Mouse (Mus musculus) urinary bladder, postnatal 25 days (tissue): ENCODE data around the gene Abtb1.

ENCODE experiments used
- DNase-seq: peaks from one replicate; pipeline ENCODE4 v3.0.0; 2022; ENCODE audit warnings: low spot score

The Abtb1 gene

DNA sequence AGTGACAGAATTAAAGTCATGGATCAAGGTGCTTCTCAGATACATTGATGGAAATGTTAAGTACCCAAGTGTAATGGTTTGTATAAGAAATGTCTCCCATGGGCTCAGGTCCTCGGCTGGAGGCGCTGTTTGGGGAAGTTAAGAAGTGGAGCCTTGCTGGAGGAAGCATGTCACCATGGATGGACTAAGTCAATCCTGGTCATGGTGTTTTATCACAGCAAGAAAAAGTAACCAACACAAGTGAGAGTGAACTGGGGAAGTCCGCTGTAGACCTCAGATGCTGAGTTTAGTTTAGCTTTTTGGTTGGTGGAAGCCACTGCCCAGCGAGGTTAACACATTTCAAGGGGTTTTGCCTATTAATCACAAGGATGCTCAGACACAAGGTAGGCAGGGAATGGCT lies 12.2 kb downstream of the Abtb1 start:
- DNase-seq, result no peak

DNA sequence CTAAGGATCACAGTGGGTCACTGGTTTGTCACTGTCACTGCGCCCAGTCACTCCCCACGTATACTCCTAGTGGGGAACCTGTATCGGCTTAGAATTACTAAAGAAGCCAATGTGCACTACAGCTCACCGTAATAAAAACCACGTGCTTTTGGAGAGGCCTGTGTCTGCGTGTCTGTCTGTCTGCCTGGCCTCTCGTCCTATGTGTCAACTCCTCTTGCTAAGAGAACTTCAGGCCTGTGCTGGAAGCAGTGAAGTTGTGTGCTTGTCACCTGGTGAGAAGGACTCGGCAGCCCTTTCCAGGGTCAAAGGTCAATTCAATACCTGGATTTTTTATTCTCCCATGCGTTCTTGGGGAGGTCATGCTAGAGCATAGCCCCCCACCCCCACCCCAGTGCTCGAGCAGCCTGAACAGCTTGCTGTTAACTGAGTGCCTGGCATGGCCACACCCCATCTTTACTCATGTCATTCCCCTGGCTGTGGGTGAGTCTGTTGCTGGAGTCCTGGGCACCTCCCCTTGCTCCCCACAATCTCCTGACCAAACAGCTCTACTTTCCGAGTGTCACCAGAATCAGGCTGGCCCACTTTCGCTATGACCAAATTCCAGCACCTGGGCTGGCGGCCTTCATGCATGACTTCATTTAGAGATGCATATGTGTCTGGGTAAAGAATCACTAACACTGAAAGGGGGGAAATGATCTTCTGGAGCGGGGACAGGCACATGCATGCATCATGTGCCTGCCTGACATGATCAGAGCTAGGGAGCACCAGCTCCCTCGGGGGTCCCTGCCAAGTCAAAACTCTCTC lies 13.4 kb downstream of the Abtb1 start:
- DNase-seq, result no peak

GRCm38 (mm10) chr6:88827395-88828205 lies 14.2 kb downstream of the Abtb1 start:
- DNase-seq, result no peak

DNA sequence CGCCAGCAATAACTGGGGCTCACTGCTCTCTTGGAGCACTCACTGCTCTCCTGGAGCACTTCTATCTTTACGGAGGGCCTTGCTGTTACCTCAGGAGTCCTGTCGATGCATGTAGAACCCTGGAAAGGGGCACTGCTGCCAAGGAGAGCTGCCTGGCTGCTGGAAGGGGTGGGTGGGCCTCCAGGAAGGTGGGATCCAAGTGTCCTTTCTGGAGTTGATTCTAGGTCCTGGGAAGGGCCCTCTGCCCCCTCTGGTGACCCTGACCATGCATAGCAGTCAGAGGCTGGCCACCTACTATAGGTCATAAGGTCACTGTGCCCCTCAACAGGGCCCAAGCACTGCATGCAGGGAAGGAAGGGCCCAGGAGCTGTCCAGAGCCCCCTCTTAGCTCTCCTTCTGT lies 14.8 kb downstream of the Abtb1 start:
- DNase-seq, result no peak

DNA sequence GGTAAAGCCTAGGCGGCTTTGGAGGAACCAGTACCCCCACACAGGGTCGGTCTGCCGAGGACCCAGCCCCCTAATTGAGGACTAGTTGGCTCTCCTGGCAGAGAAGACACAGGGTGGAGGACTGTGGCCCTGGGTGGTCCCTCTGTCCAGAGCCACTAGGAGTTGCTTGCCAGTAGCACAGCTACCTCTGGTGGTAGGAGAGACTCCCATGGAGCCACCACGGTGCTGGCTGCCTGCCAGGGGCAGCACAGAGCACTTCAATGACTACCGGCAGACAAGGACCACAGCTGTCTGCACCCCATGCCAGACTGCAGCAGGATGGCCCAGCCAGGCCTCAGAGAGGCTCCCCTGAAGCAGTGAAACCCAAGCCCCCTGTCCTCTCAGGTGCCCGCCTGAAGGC lies 15.2 kb downstream of the Abtb1 start:
- peak; percentile 15 for DNase-seq

DNA sequence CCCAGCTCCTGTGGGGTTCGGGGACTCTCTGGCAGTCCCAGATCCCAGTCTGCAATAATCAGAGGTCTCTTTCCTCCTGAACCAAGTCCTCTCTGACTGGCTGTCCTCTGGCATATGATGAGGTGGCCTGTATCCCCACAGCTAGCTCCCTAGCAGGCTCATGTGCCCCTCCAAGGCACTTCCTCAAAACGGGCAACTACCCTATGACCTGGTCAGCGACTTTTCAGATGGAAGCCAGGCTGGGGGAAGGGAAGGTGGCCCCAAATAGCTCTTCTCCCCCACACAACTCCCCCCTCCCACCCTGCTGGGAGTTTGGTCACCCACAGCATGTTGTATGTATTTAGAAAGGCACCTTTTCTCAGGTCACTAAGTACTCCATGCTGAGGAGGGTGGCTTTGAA lies 15.7 kb downstream of the Abtb1 start:
- DNase-seq, result no peak

DNA sequence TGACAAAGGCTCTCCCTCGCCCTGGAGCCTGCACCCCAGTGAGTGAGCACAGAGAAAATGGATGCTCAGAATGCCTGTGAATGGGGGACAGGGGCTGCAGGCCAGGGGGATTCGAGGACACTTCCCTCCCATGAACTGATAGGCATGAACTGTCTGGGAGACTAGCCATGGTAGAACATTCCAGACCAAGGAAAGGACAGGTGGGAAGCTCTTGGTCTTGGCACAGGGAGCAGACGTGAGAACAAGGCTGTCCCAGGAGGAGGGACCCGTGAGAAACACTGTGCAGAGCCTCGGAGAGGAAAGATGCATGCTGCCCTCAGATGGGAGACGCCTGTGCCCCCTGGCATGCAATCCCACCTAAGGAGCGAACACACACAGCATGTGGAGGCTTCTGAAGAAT lies 17.6 kb downstream of the Abtb1 start:
- no peak for DNase-seq

DNA sequence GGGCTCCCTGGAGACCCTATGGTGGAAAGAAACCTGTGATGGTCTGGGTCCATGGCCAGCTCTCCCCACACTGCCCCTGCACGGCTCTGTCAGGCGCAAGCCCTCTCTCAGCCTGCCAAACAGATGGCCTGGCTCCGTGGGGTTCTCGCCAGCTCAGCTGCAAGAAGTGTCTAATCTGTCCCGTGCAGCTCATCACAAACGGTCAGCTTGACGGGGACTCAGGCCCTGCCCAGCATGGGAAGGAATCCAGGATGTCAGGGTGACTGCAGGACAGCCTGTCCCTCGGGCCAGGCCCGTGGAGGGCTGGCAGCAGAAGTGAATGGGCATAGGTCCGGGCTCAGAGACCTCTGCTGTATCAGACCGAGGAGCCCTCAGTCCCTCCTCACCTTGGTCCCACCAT lies 19.9 kb downstream of the Abtb1 start:
- no peak for DNase-seq

DNA sequence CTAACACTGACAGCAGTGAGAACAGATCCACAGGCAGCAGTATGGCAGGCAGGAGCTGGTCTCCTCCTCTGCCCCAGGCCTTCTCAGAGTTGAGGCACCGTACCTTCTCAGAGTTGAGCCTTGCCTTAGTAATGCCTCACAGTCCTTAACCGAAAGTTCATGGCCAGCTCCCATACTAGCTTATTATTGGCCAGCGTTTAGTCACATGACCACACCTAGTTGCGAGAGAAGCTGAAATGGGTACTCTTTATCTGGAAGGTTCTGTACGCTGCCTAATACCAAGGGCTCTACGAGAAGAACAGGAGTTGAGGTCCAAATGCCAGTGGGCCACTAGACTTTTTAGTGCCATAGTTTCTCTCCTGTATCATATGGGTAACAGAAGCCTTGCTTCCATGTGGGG lies 20.5 kb downstream of the Abtb1 start:
- DNase-seq, result no peak

DNA sequence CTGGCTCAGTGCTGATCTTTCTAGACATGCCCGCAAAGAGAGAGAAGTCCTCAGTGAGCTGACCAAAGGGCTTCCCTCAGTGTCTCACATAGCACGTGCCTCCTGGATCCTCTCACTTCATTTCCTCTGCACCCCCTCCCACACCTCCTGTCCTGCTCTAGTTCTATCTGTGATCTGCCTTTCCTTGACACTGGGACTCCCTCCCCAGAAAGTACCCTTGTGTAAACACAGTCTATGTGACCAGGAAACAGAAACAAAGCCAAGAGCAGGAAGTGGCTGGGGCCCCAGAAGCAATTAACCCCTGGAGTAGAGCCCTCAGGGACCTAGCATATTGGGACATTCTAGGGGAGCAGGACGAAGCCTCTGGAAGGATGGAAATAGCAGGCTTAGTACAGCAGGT lies 20.9 kb downstream of the Abtb1 start:
- DNase-seq, result no peak

GRCm38 (mm10) chr6:88816913-88817312 lies 24.9 kb downstream of the Abtb1 start:
- no peak for DNase-seq

- no peak for DNase-seq
These were observed 26.3 kb downstream of the Abtb1 start for GRCm38 (mm10) chr6:88815489-88815888.

- DNase-seq, result no peak
These were observed 26.7 kb downstream of the Abtb1 start for GRCm38 (mm10) chr6:88815036-88815435.

DNA sequence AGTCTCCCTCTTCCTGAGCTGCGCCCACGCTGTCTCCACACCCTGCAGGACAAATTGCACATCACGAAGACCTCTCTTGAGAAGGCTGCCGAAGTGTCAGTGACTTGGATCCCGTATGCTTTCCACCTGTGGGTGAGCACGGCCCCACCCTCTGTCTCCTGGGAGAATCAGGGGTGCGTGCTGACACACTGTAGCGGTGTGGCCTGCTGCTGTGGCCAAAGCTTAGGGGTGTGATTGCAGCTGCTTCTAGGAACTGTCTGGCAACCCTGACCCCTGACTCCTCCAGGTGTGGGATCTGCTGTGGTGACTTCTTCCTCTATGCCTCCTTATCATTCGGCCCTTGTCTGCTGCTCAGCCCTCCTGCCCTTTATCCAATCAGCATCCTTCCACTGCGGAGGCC lies 28.0 kb downstream of the Abtb1 start:
- DNase-seq, result no peak

DNA sequence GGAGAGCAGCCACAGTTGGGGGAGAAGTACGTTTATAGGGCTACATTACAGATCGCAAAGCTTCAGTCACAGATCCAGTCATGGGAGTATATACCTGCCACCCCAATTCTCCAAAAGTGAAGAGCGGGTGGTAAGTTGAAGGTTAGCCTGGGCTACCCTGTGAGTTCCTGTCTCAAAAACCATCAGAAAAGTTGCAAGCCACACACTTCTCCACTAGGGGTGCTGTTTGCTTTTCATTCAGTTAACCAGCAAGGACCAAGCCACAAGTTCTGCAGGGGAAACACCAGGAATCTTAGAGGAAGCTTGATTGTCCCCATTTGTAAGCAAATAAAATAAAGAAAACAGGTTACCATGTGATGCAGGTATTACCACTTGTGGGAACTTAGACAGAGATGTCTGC lies 28.9 kb downstream of the Abtb1 start:
- no peak for DNase-seq

- DNase-seq, result no peak
These were observed 29.8 kb downstream of the Abtb1 start for GRCm38 (mm10) chr6:88811880-88812400.

DNA sequence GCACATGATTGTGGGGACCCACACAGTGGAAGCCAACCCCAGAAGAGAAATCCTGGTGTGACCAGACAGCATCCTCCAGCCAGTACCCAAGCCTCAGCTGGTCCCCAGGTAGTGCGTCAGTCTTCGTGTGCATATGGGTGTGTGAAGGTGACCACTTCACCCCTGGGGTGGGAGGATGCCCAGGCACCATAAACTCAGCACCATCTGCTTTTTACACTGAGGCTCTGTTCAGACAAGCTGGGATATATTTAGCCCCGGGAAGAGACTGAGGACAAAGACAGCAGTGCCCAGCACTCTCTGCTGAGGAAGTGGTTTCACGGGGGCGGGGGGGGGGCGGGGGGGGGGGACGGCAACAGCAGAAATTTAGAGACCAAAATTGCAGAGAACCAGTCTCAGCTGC lies 30.4 kb downstream of the Abtb1 start:
- DNase-seq, result no peak

GRCm38 (mm10) chr6:88810291-88810690 lies 31.5 kb downstream of the Abtb1 start:
- DNase-seq, result no peak

GRCm38 (mm10) chr6:88809091-88810037 lies 32.4 kb downstream of the Abtb1 start:
- DNase-seq, result no peak

- DNase-seq, result no peak
These were observed 36.7 kb downstream of the Abtb1 start for GRCm38 (mm10) chr6:88804966-88805577.

GRCm38 (mm10) chr6:88803957-88804695 lies 37.7 kb downstream of the Abtb1 start:
- DNase-seq, result no peak
